Comparison of ENCODE assay signal across 9 mouse cellular contexts in the genomic region with DNA sequence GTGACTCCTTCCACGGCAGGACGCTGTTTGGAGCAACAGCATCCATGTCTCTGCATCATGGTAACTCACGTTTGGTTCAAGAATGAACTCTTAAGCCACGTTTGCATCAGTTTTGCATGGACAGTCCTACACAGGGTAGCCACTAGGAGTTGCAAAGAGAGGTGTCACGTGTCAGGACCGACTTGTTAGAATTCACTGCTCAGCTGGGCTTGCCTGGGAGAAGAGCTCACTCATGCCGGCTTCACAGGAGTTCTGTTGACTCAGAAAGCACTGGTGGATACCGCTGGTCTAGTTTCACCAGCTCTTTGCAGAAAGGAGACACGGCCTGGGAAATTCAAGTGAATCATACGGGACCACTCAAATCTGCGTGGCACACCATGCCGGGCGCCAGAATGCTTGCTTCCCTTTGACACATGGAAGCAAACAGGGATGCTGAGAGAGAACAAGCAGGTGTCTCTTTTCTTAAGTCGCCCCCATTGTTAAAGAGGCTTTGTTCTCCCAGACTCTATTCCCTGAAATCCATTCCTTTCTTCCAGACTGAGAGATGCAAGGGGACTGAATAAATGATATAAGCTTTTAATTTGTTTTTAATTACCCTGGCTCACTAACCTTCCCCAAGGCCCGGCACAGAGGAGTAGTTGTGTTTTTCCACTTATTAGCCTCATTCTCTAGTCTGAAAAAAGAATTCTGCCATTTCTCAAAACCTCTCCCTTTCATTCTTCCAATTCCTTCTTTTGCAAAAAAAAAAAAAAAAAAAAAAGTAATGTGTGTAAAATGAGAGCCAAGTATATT. TPM values are rescaled to one million over a fixed set of nuclear protein-coding genes. Genes with fewer than 3 reads are reported as not detected.
DNase-seq lines count a peak whose midpoint lies in the region; ATAC-seq and TF ChIP-seq lines count a peak whose summit lies in the region.
"Had no signal": no experiment of that assay in that cellular context is flagged by ENCODE, and none has a peak within 500 bp of the region (broad histone marks: within the 10 kb centered on the region; RNA-seq: fewer than 3 reads in every experiment).

No protein-coding gene starts in this region.

- peaks cover 24% of the 10 kb centered on the region for H3K4me1 ChIP-seq in kidney, embryonic 14.5 days (ENCODE audit: control insufficient read depth, insufficient read depth, low read length)
- H3K4me1 ChIP-seq in hindbrain, postnatal 0 days (ENCODE audit: insufficient read depth, low read length): no peaks in the 10 kb centered on the region; the same call in 1 of the 2 replicates
- peaks cover 35% of the 10 kb centered on the region for H3K4me1 ChIP-seq in neural tube, embryonic 13.5 days (replicated peaks)
- no peaks in the 10 kb centered on the region for H3K4me1 ChIP-seq in cerebellum, adult 2 months (ENCODE audit: control insufficient read depth, insufficient read depth, low read length)

- no peak for TF ChIP-seq POLR2A in cerebellum, adult 2 months (IDR thresholded peaks at IDR 0.05; ENCODE audit: borderline replicate concordance, insufficient read depth, low read length)

- peak; percentile 46 for TF ChIP-seq CTCF in hindbrain, postnatal 0 days (IDR thresholded peaks at IDR 0.05; ENCODE audit: low read depth)
- TF ChIP-seq CTCF in cerebellum, adult 2 months (IDR thresholded peaks at IDR 0.05; ENCODE audit: borderline replicate concordance, insufficient read depth, low read depth, low read length): no peak

- no peak overlapping the region for H3K4me2 ChIP-seq in kidney, embryonic 14.5 days (replicated peaks; ENCODE audit: low read depth, low read length)
- H3K4me2 ChIP-seq in hindbrain, postnatal 0 days (ENCODE audit: low read depth, low read length): no peak overlapping the region
- peak overlapping the region; percentile 20; the same call in 1 of the 2 replicates for H3K4me2 ChIP-seq in neural tube, embryonic 13.5 days

- no peak for DNase-seq in kidney, adult 8-10 months
- DNase-seq in embryo, embryonic 9.5 days (ENCODE audit: extremely low spot score): peak; percentile 35
- DNase-seq in hindbrain, postnatal 0 days (ENCODE audit: low spot score): peak; percentile 44
- DNase-seq in left cerebral cortex, adult 11 months (ENCODE audit: low spot score): no peak
- no peak for DNase-seq in cerebellum, adult 2 months
- no peak for DNase-seq in urinary bladder, postnatal 4 days (ENCODE audit: low spot score in 2 of 2)

- H3K9ac ChIP-seq in kidney, embryonic 14.5 days (ENCODE audit: low read depth, low read length): no peak overlapping the region; the same call in 1 of the 2 replicates
- no peak overlapping the region for H3K9ac ChIP-seq in hindbrain, postnatal 0 days (replicated peaks; ENCODE audit: low read length)
- H3K9ac ChIP-seq in neural tube, embryonic 13.5 days: 0 out of 2 replicates have a peak overlapping the region, but pooled peaks have one; percentile 43

- no peaks in the 10 kb centered on the region for H3K27me3 ChIP-seq in kidney, embryonic 14.5 days (ENCODE audit: control insufficient read depth, insufficient read depth, low read length)
- no peaks in the 10 kb centered on the region for H3K27me3 ChIP-seq in hindbrain, postnatal 0 days (ENCODE audit: insufficient read depth, low read length)
- no peaks in the 10 kb centered on the region for H3K27me3 ChIP-seq in neural tube, embryonic 13.5 days
- no peaks in the 10 kb centered on the region for H3K27me3 ChIP-seq in cerebellum, adult 2 months (ENCODE audit: control insufficient read depth, insufficient read depth, low read length)

- ATAC-seq in kidney, embryonic 14.5 days (ENCODE audit: low FRiP score, low TSS enrichment): no peak; the same call in 1 of the 2 replicates
- ATAC-seq in hindbrain, postnatal 0 days: peak; percentile 61; the same call in 1 of the 2 replicates
- peak; percentile 45; the same call in 1 of the 2 replicates for ATAC-seq in neural tube, embryonic 13.5 days (ENCODE audit: low read depth)

- peaks cover 8% of the 10 kb centered on the region; the same call in 1 of the 2 replicates for H3K9me3 ChIP-seq in kidney, embryonic 14.5 days (ENCODE audit: control insufficient read depth, low read length)
- no peaks in the 10 kb centered on the region for H3K9me3 ChIP-seq in hindbrain, postnatal 0 days (ENCODE audit: low read length)
- H3K9me3 ChIP-seq in neural tube, embryonic 13.5 days: 0 out of 2 replicates have a peak, but pooled peaks cover 8% of the 10 kb centered on the region

- WGBS in kidney, embryonic 14.5 days: 31% methylated on average over 15 of the region's 15 CpGs
- 15% methylated on average over 15 of the region's 15 CpGs for WGBS in hindbrain, postnatal 0 days
- WGBS in neural tube, embryonic 13.5 days: 23% methylated on average over 15 of the region's 15 CpGs
- 47% methylated on average over 15 of the region's 15 CpGs for WGBS in cerebellum, adult 2 months

- no peak overlapping the region for H3K4me3 ChIP-seq in kidney, embryonic 14.5 days (ENCODE audit: low read length)
- H3K4me3 ChIP-seq in hindbrain, postnatal 0 days (ENCODE audit: low read length): no peak overlapping the region
- no peak overlapping the region for H3K4me3 ChIP-seq in neural tube, embryonic 13.5 days
- H3K4me3 ChIP-seq in cerebellum, adult 2 months (replicated peaks; ENCODE audit: insufficient read depth, low read depth, low read length): no peak overlapping the region

- no peaks in the 10 kb centered on the region for H3K36me3 ChIP-seq in kidney, embryonic 14.5 days (ENCODE audit: control insufficient read depth, insufficient read depth, low read length)
- H3K36me3 ChIP-seq in hindbrain, postnatal 0 days (ENCODE audit: insufficient read depth, low read length): no peaks in the 10 kb centered on the region
- no peaks in the 10 kb centered on the region for H3K36me3 ChIP-seq in neural tube, embryonic 13.5 days

- H3K27ac ChIP-seq in kidney, embryonic 14.5 days (ENCODE audit: low read depth, low read length): peak overlapping the region; percentile 49; the same call in 1 of the 2 replicates
- peak overlapping the region; percentile 65 for H3K27ac ChIP-seq in hindbrain, postnatal 0 days
- peak overlapping the region; percentile 87 for H3K27ac ChIP-seq in neural tube, embryonic 13.5 days (replicated peaks)
- no peak overlapping the region for H3K27ac ChIP-seq in cerebellum, adult 2 months (ENCODE audit: insufficient read depth, low read length)

RNA-seq across cellular contexts. Expression of gene Tlr1, which starts 55.9 kb away (rescaled TPM):
- polyA plus RNA-seq in kidney, embryonic 14.5 days (2014; fragmentation: Nextera tagmentation; extraction: Ambion mirVana): 0.70 and 0.89 TPM in 2 replicates
- 0.10 and 0.75 TPM in 2 replicates for total RNA-seq in hindbrain, postnatal 0 days (2014; rRNA removed)
- 0.24 and 0.35 TPM in 2 replicates for polyA plus RNA-seq in hindbrain, postnatal 0 days (2015; fragmentation: Nextera tagmentation; extraction: Ambion mirVana)
- polyA plus RNA-seq in neural tube, embryonic 13.5 days (2015; fragmentation: Nextera tagmentation; extraction: Ambion mirVana): 0.60 and 1.2 TPM in 2 replicates
- 0.33 and 0.47 TPM in 2 replicates for polyA plus RNA-seq in cerebellum, adult 2 months (2012; rRNA removed)
- total RNA-seq: MEL had no signal

Comparison
In these comparisons a context has a peak if more than half of its experiments do, and no peak if none do; other contexts are left out.
1. DNase-seq: peak in embryo, embryonic 9.5 days (single experiment) and hindbrain, postnatal 0 days (single experiment); none in kidney, adult 8-10 months (0 of 2), left cerebral cortex, adult 11 months (single experiment), cerebellum, adult 2 months (0 of 2) and urinary bladder, postnatal 4 days (0 of 2).